Mouse (Mus musculus) c-Kit-positive CD71-positive TER-119-positive erythroid progenitor cells, embryonic 14.5 days (primary cell): ENCODE results near the gene Itgb5.

ENCODE experiments used
- DNase-seq: peaks from one replicate; pipeline ENCODE4 v3.0.0-alpha.2; 2013; ENCODE audit warnings: low spot score

The Itgb5 gene

GRCm38 (mm10) chr16:33939133-33939531 lies 109.7 kb downstream of the Itgb5 start:
- no peak for DNase-seq

GRCm38 (mm10) chr16:33939636-33940035 lies 110.2 kb downstream of the Itgb5 start:
- no peak for DNase-seq

- DNase-seq: no peak
Measured at GRCm38 (mm10) chr16:33940095-33940494, 110.6 kb downstream of the Itgb5 start.

- DNase-seq: no peak
Measured at GRCm38 (mm10) chr16:33941271-33941781, 111.9 kb downstream of the Itgb5 start.

- no peak for DNase-seq
Measured at GRCm38 (mm10) chr16:33942341-33942740, 112.9 kb downstream of the Itgb5 start.

GRCm38 (mm10) chr16:33943388-33943787 lies 113.9 kb downstream of the Itgb5 start:
- no peak for DNase-seq

GRCm38 (mm10) chr16:33944126-33944525 lies 114.7 kb downstream of the Itgb5 start:
- no peak for DNase-seq

- DNase-seq: no peak
Measured at GRCm38 (mm10) chr16:33944772-33945171, 115.3 kb downstream of the Itgb5 start.

- DNase-seq: no peak
Measured at GRCm38 (mm10) chr16:33946021-33946420, 116.6 kb downstream of the Itgb5 start.

GRCm38 (mm10) chr16:33947664-33948571 lies 118.5 kb downstream of the Itgb5 start:
- DNase-seq: no peak

- no peak for DNase-seq
Measured at GRCm38 (mm10) chr16:33950386-33950785, 120.9 kb downstream of the Itgb5 start.

GRCm38 (mm10) chr16:33950830-33951229 lies 121.4 kb downstream of the Itgb5 start:
- peak; percentile 62 for DNase-seq

GRCm38 (mm10) chr16:33953008-33953407 lies 123.5 kb downstream of the Itgb5 start:
- DNase-seq: no peak

- DNase-seq: no peak
Measured at GRCm38 (mm10) chr16:33954793-33955192, 125.3 kb downstream of the Itgb5 start.

- DNase-seq: no peak
Measured at GRCm38 (mm10) chr16:33963509-33963908, 134.0 kb downstream of the Itgb5 start.

GRCm38 (mm10) chr16:33965878-33966537 lies 136.5 kb downstream of the Itgb5 start:
- peak; percentile 24 for DNase-seq

- peak; percentile 77 for DNase-seq
Measured at GRCm38 (mm10) chr16:33966538-33967282, 137.2 kb downstream of the Itgb5 start, which contains the start of gene Umps. TSS of gene Umps (minus strand) at chr16:33967038.

- peak; percentile 49 for DNase-seq
Measured at GRCm38 (mm10) chr16:33967283-33967640, 137.8 kb downstream of the Itgb5 start.

GRCm38 (mm10) chr16:33979855-33980254 lies 150.4 kb downstream of the Itgb5 start:
- DNase-seq: no peak

- no peak for DNase-seq
Measured at GRCm38 (mm10) chr16:33983712-33984111, 154.2 kb downstream of the Itgb5 start.

- DNase-seq: no peak
Measured at GRCm38 (mm10) chr16:33985372-33985771, 155.9 kb downstream of the Itgb5 start.

- no peak for DNase-seq
Measured at GRCm38 (mm10) chr16:33986993-33987392, 157.5 kb downstream of the Itgb5 start.
